Mouse (Mus musculus): Measurements from ENCODE around the gene Zfp799.

DNA sequence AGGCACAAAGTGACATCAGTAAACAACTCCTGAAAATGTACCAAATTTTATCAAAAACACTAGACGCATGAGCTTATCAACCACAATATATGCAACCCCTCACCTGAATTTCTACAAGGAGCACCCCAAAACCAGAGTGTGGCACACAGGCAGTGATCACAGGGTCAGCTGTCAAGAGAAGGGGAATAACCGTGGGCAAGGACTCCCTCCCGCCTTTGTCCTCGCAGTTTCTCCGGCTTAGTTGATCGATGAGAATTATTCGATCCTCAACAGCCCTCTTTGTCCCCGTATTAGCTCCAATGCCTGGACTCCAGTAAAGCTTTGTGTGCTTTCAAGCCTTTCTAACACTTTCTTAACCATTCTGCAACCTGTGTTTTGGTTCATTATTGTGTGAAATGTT is 21.1 kb downstream of the Zfp799 start:
- TF ChIP-seq CTCF (IDR thresholded peaks at IDR 0.05; ENCODE audit: low read depth) = no peak
- no peak for TF ChIP-seq EP300 (IDR thresholded peaks at IDR 0.05; ENCODE audit: low read depth)

All from heart, postnatal 0 days (tissue).